Mouse (Mus musculus) lung, postnatal 10 days (tissue): ENCODE measurements around the gene A430089I19Rik.
"Not testable (repeated sequence)": the region's sequence is repeated elsewhere in the genome, so short reads cannot be mapped to it uniquely, and the experiment has no call there.

Experiments used
- DNase-seq: peaks from one replicate; pipeline ENCODE4 v3.0.0; 2021

Gene A430089I19Rik

GRCm38 (mm10) chr5:94306696-94307095 is at the start of gene A430089I19Rik:
TSS of gene A430089I19Rik (minus strand) at chr5:94306796.
- DNase-seq = not testable (repeated sequence)

DNA sequence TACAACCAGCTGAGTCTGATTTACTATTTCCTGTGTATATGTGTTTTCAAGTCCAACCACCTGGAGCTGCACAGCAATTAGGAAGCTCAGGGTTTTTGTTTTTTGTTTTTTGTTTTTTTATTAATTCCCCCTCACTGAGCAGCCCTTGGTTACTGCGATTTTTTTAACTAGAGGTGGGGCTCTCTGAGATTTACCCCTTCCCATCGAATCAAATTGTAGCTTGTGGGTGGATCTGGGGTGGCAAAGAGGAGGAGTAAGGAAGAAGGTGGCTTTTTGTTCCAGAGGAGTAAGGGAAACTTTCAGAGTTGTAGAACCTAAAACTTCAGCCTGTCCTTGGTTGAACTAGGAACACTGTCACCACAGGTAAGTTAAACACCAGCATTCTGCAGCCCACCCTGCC is 32.9 kb upstream of the A430089I19Rik start, which contains the start of gene AA792892:
Gene AA792892, plus strand, starts transcription at position 301 of the 400 bp plus-strand sequence.
- not testable (repeated sequence) for DNase-seq

DNA sequence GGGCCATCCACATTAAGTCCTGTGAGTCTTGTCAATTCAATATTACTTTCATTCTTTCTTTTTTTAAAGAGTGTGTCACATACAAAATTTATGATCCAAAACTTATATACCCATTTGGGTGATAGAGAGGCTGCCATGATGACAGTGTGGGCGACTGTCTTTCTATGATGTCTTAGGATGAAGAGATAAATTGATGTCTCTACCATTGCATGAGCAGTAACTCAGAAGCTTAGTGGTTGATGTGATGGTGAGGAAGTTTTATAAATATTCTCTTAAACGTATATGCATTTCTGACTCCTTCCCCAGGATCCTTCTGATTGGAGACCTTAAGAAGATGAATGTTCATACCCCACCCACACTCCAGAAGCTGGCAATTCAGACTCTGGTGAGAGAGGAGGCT is 7.5 kb upstream of the A430089I19Rik start, which contains the start of gene Gm6502:
Gene Gm6502, plus strand, starts transcription at position 301 of the 400 bp plus-strand sequence.
- not testable (repeated sequence) for DNase-seq
